Mouse (Mus musculus) ES-Bruce4 (cell line): ENCODE data around the gene Fgf23. TPM values are rescaled to one million over a fixed set of nuclear protein-coding genes. Genes with fewer than 3 reads are reported as not detected.

Experiments
- H3K27ac ChIP-seq: 2 replicates; pipeline ENCODE4 v1.5.1; 2012; ENCODE audit warnings: low read length, inconsistent platforms; ENCODE audit not compliant: insufficient read depth
- H3K27me3 ChIP-seq: 2 replicates; pipeline ENCODE4 v1.6.1; 2012; ENCODE audit warnings: mild to moderate bottlenecking, low read length, inconsistent platforms; ENCODE audit not compliant: control insufficient read depth, poor library complexity, insufficient read depth, severe bottlenecking
- H3K36me3 ChIP-seq: 2 replicates; pipeline ENCODE4 v1.6.1; 2012; ENCODE audit warnings: inconsistent platforms, mild to moderate bottlenecking, low read length, moderate library complexity; ENCODE audit not compliant: control insufficient read depth, poor library complexity, insufficient read depth, severe bottlenecking
- H3K4me1 ChIP-seq: one replicate; pipeline ENCODE4 v1.8.1; 2011; ENCODE audit warnings: low read length; ENCODE audit not compliant: control insufficient read depth, insufficient read depth
- H3K4me3 ChIP-seq: 2 replicates; pipeline ENCODE4 v1.5.1; 2011; ENCODE audit warnings: low read depth, mild to moderate bottlenecking, low read length
- H3K9ac ChIP-seq: 2 replicates; pipeline ENCODE4 v1.6.1; 2012; ENCODE audit warnings: low read depth, mild to moderate bottlenecking, inconsistent platforms; ENCODE audit not compliant: poor library complexity, severe bottlenecking
- H3K9me3 ChIP-seq: replicated peaks from 2 replicates; pipeline ENCODE4 v1.6.1; 2012; ENCODE audit warnings: mild to moderate bottlenecking, low read length, inconsistent platforms; ENCODE audit not compliant: control insufficient read depth, poor library complexity, insufficient read depth, severe bottlenecking
- CTCF ChIP-seq: IDR thresholded peaks from one replicate; pipeline ENCODE4 v1.8.1; 2011; ENCODE audit warnings: low read depth, low read length
- EP300 ChIP-seq: IDR thresholded peaks from 2 replicates; pipeline ENCODE4 v1.6.1; 2011; ENCODE audit warnings: low read depth, low read length; ENCODE audit not compliant: insufficient read depth
- POLR2A ChIP-seq: IDR thresholded peaks from one replicate; pipeline ENCODE4 v1.8.1; 2011; ENCODE audit warnings: low read length; ENCODE audit not compliant: insufficient read depth
- polyA plus RNA-seq: library from polyadenylated mRNA; stranded (reverse); fragments of >200 nt; gene quantifications from 2 replicates; pipeline ENCODE4 v1.2.4, GENCODE M21; 2011; ENCODE audit warnings: low read depth; ENCODE audit not compliant: missing spikeins, insufficient read depth, insufficient read length

Fgf23 gene
- polyA plus RNA-seq, result 0.33 and 0.49 TPM in 2 replicates

GRCm38 (mm10) chr6:127072817-127073216, at the start of gene Fgf23:
TSS of gene Fgf23 (plus strand) at chr6:127072902.
- Histone ChIP-seq H3K36me3 (no peaks in the 10 kb centered on the region), H3K4me1 (no peaks in the 10 kb centered on the region), H3K9me3 (no peaks in the 10 kb centered on the region), H3K4me3 (no peak within 1 kb of the TSS), H3K27me3 (no peaks in the 10 kb centered on the region), H3K9ac (no peak within 1 kb of the TSS), H3K27ac (no peak within 1 kb of the TSS)
- TF ChIP-seq POLR2A (no peak), CTCF (no peak)

- TF ChIP-seq CTCF (no peak), POLR2A (no peak), EP300 (no peak)
These were observed 47.9 kb upstream of the Fgf23 start for GRCm38 (mm10) chr6:127024836-127025235.

GRCm38 (mm10) chr6:127034760-127035159, 37.9 kb upstream of the Fgf23 start:
- TF ChIP-seq CTCF (peak; percentile 62), EP300 (no peak), POLR2A (no peak)
- H3K27me3 ChIP-seq, result no peaks in the 10 kb centered on the region
- no peaks in the 10 kb centered on the region for H3K9me3 ChIP-seq
- H3K4me3 ChIP-seq, result no peak overlapping the region
- no peaks in the 10 kb centered on the region for H3K36me3 ChIP-seq
- H3K4me1 ChIP-seq, result no peaks in the 10 kb centered on the region
- H3K27ac ChIP-seq, result no peak overlapping the region
- no peak overlapping the region for H3K9ac ChIP-seq

More at GRCm38 (mm10) chr6:127024836-127025235, 47.9 kb upstream of the Fgf23 start:
- Histone ChIP-seq H3K27ac (no peak overlapping the region), H3K9me3 (no peaks in the 10 kb centered on the region), H3K27me3 (no peaks in the 10 kb centered on the region), H3K4me1 (no peaks in the 10 kb centered on the region), H3K36me3 (no peaks in the 10 kb centered on the region), H3K4me3 (no peak overlapping the region), H3K9ac (no peak overlapping the region)

DNA sequence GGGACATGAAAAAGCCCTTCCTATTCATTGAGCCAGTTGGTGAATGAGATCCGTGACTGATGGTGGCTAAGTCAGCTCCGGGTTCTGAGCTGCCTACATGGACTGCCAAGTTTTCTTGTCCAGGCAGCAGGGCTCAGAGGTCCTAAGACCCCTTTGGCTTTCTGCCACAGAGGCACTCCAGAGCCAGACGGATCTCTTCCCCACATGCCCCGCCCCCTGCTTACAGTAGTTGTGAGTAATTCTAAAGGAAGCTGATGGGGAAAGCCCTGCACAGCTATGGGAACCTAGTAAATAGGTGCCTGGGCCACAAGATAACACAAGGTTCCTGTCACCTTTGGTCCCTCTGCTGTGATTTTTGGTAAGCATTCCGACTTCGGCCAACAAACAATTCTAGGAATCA, 27.8 kb upstream of the Fgf23 start:
- no peak overlapping the region for H3K27ac ChIP-seq
- H3K9ac ChIP-seq, result no peak overlapping the region
- no peak overlapping the region for H3K4me3 ChIP-seq
- no peaks in the 10 kb centered on the region for H3K4me1 ChIP-seq
- H3K36me3 ChIP-seq, result no peaks in the 10 kb centered on the region
- H3K9me3 ChIP-seq, result no peaks in the 10 kb centered on the region
- 0 out of 2 replicates have a peak, but pooled peaks cover 2% of the 10 kb centered on the region for H3K27me3 ChIP-seq
- TF ChIP-seq CTCF (no peak), EP300 (no peak), POLR2A (no peak)

GRCm38 (mm10) chr6:127050847-127051246, 21.9 kb upstream of the Fgf23 start:
- no peak for TF ChIP-seq POLR2A
- TF ChIP-seq CTCF, result no peak
- no peak for TF ChIP-seq EP300
- H3K36me3 ChIP-seq, result no peaks in the 10 kb centered on the region
- H3K27ac ChIP-seq, result no peak overlapping the region
- H3K4me1 ChIP-seq, result no peaks in the 10 kb centered on the region
- no peaks in the 10 kb centered on the region for H3K9me3 ChIP-seq
- no peak overlapping the region for H3K9ac ChIP-seq
- no peaks in the 10 kb centered on the region for H3K27me3 ChIP-seq
- H3K4me3 ChIP-seq, result no peak overlapping the region

DNA sequence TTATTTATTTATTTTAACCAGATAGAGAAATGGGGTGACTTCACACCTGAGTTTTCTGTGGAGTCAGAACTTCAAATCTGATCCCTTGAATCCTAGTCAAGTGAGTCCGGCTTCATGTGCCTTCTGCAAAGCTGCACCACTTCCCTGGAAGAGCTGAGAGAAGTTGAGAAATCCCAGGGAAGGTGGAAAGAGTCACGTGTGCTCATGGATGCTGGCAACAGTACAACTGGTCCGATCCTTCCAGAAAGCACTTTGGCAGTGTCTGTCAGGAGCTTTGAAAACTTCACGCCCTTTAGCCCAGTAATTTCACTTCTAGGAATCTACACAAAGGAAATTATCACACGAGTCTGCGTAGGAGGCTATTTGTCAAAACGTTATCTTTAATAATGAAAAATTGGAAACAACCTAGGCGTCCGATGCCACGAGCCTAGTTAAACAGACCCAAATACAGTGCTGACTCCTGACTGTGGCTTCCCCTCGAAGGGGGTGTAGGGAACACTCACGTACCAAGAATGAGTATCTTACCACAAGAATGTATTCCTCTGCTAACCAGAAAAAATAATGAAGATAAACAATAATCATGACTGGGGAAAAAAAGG, 15.6 kb upstream of the Fgf23 start:
- Histone ChIP-seq H3K36me3 (no peaks in the 10 kb centered on the region), H3K9me3 (no peaks in the 10 kb centered on the region), H3K9ac (no peak overlapping the region), H3K4me1 (no peaks in the 10 kb centered on the region), H3K4me3 (no peak overlapping the region), H3K27me3 (no peaks in the 10 kb centered on the region), H3K27ac (no peak overlapping the region)
- TF ChIP-seq EP300 (no peak), POLR2A (no peak), CTCF (no peak)
